Mouse (Mus musculus) v-Abl transformed pro-B cells (cell line): ENCODE measurements at regions not wholly inside any gene's neighbourhood (a gene's known extent, or its start where the extent isn't known, plus 50 kb on each side); places are given as distances from the start of the nearest gene placed in this dataset.

ENCODE experiments used
- in situ Hi-C, 2 experiments: fragments of 400-800 bp; cut with MboI; formaldehyde crosslinking; loops; one replicate each; pipeline ENCODE4 v1.15.1; 2025; ENCODE audit not compliant: unreplicated experiment in 2 of 2

- in situ Hi-C loops: loop anchor here (5.0 to 10.0 kb wide), 2 partner anchors 202 to 776 kb away; partner anchors contain the start of gene Irs1 (in 2 of the 2)
These were observed 439.9 kb downstream of the Nyap2 start for GRCm38 (mm10) chr1:81516575-81517210.

- in situ Hi-C loops: no loop called here
These were observed 443.9 kb downstream of the Nyap2 start for GRCm38 (mm10) chr1:81520420-81521273.

- in situ Hi-C loops: no loop called here
These were observed 446.2 kb downstream of the Nyap2 start for GRCm38 (mm10) chr1:81522929-81523328.

DNA sequence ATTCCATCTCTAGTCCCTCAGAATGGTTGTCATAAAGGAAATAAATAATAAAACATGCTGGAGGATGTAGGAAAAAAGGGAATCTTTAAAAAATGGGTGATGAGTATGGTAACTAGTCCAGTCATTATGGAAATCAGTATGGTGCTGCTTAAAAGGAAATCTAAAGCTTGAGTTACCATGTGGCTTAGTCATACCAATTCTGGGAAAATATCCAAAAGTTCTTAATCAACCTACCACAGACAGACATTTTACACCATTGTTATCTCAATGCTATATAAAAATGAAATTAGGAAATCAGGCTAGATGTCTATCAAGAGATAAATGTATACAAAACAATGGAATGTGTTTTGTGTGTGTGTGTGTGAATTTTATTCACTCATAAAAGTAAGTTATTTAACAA, 449.1 kb downstream of the Nyap2 start:
- in situ Hi-C loops: no loop called here

- in situ Hi-C loops: no loop called here
These were observed 461.1 kb downstream of the Nyap2 start for GRCm38 (mm10) chr1:81537836-81538235.

DNA sequence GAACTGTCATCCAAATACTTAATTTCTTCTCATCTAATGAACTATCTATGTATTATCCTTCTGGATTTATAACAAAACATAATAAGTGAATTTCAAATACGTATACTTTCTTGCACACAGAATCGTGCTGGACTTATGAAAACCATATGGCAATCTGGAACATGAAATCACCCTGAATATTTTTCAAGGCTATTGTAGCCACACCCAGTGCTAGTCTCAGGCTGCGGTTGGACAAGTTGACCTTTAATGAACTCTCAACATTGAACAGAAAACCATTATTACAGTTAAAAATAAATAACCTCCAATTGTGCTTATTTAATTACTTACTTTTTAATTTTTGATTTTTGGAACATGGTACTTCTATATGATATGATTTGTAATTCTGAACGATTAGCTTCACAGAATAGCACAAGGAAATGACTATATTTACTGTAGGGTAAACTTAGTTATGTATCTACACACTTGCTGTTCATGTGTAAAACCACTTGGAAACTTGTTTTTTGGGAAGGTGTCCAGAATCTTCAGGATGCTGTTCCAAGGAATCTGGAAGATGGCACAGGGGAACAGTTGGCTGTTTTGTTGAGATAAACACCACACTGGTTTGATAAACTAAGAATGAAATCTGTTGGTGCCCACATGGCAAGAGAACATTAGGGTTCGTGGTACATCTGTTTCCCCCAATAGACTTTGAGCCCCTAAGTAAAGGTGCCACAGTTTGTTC, 463.0 kb downstream of the Nyap2 start:
- in situ Hi-C loops: no loop called here

- in situ Hi-C loops: no loop called here
These were observed 472.2 kb downstream of the Nyap2 start for GRCm38 (mm10) chr1:81548906-81549305.

GRCm38 (mm10) chr1:81549706-81550105, 473.0 kb downstream of the Nyap2 start:
- in situ Hi-C loops: no loop called here

- in situ Hi-C loops: no loop called here
These were observed 476.0 kb downstream of the Nyap2 start for GRCm38 (mm10) chr1:81552731-81553130.

- in situ Hi-C loops: no loop called here
These were observed 500.4 kb downstream of the Nyap2 start for GRCm38 (mm10) chr1:81576965-81577664.

GRCm38 (mm10) chr1:81577665-81578201, 501.0 kb downstream of the Nyap2 start:
- in situ Hi-C loops: no loop called here

DNA sequence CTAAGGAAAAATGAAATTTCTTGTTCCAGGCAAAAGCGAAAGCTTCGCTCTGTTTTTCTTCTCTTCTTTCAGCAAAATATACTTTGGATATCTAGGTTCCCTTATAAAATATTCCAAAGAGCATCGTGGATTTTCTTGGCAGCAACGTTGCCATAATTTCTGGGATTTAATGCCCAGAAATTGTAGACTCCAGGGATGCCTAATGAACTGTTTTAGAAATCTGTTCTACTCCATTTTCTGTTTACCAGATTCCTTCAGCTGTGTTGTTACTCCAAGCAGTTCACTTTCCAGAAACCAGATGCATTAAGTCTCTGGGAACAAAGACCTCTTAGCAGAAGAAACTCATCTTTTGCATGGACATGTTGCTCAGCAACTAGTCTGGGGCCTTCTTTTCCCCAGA, 504.5 kb downstream of the Nyap2 start:
- in situ Hi-C loops: no loop called here

DNA sequence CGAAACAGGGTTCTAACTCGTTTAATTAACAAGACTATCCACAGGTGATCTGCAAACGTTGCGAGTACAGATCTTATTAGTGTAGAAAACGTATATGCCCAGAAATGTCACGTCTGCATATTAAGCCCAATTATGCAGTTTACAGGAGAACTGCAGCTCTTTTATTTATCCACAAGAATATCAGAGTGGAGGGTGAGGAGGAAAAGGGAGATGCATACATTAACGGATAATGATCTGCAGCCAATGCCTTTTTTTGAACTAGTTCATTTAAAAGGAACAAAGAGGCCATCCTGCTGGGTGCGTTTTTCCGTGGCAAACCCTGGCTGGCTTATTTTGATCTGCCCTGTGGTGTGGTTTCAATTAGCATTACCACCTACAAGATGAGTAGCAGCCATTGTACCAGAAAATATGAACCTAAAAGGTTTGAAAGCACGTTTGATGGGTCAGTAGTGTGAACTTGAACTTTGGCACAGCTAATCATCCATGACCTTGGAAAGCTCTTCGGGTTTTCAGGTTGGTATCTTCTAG, 511.1 kb downstream of the Nyap2 start:
- in situ Hi-C loops: no loop called here

DNA sequence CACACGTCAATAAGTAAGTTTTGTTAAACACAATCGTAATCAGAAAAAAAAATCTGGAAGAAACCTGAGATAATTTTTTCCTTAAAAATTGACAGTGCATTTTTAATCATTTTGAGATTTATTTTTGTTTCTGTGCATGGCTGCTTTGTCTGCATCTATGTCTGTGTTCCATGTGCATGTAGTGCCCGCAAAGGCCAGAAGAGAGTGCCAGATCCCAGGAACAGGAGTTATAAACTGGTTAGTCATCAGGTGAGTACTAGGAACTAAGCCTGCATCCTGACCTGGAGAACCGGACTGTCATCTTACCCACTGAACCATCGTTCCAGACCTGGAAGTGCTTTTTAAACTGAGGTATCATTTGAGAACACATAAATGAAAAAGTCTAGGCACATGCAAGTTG, 514.9 kb downstream of the Nyap2 start:
- in situ Hi-C loops: loop anchor here in 1 of 2 experiments (5.0 kb wide), 1 partner anchor 701 kb away; the partner anchor contains the start of gene Irs1

GRCm38 (mm10) chr1:81593280-81594182, 516.8 kb downstream of the Nyap2 start:
- in situ Hi-C loops: loop anchor here in 1 of 2 experiments (5.0 kb wide), 1 partner anchor 699 kb away; the partner anchor contains the start of gene Irs1

- in situ Hi-C loops: loop anchor here in 1 of 2 experiments (5.0 kb wide), 1 partner anchor 698 kb away; the partner anchor contains the start of gene Irs1
These were observed 517.4 kb downstream of the Nyap2 start for GRCm38 (mm10) chr1:81594183-81594515.

DNA sequence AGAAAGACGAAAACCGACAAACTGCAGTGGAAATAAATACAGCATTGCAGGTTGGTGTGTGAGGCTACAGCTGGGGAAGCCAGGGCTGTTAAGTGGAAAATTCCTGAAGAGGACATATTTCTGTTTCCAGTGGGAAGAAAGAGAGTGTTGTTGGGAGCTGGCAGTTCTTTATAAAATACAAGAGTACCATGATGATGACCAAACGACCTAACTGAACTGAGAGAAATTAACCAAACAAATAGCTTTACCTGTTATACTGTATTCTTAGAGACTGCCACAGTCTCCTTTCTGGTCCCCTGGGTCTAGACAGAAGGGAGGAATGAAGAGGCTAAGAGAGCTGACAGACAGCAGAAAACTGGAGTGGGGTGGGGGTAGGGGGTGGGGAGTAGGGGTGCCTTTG, 517.9 kb downstream of the Nyap2 start:
- in situ Hi-C loops: loop anchor here in 1 of 2 experiments (5.0 kb wide), 1 partner anchor 698 kb away; the partner anchor contains the start of gene Irs1

GRCm38 (mm10) chr1:81608772-81609171, 532.0 kb downstream of the Nyap2 start:
- in situ Hi-C loops: no loop called here

GRCm38 (mm10) chr1:81618880-81619279, 542.1 kb downstream of the Nyap2 start:
- in situ Hi-C loops: no loop called here
